Mouse (Mus musculus): Measurements from ENCODE around the gene Stau1. TPM values are rescaled to one million over a fixed set of nuclear protein-coding genes. Genes with fewer than 3 reads are reported as not detected.

The Stau1 gene
- polyA plus RNA-seq, 1 experiment from 2014 or later = 50.9 TPM

- H3K27me3 ChIP-seq = no peaks in the 10 kb centered on the region
- H3K9ac ChIP-seq = no peak overlapping the region
- H3K4me3 ChIP-seq = no peak overlapping the region
- WGBS = 67% methylated on average over 14 of the region's 14 CpGs
- H3K4me1 ChIP-seq (replicated peaks) = peaks cover 7% of the 10 kb centered on the region
- H3K4me2 ChIP-seq = no peak overlapping the region
- no peaks in the 10 kb centered on the region for H3K9me3 ChIP-seq (replicated peaks)
- H3K36me3 ChIP-seq = peaks cover 73% of the 10 kb centered on the region
- H3K27ac ChIP-seq = no peak overlapping the region
- 0 out of 2 replicates have a peak, but pooled peaks have one; percentile 17 for ATAC-seq (replicated peaks; ENCODE audit: insufficient number of reproducible peaks, insufficient read depth, low FRiP score, low read depth)
These were observed 45.0 kb downstream of the Stau1 start for GRCm38 (mm10) chr2:166950853-166951648.

- no peak overlapping the region for H3K4me3 ChIP-seq
- H3K4me2 ChIP-seq = no peak overlapping the region
- no peak overlapping the region for H3K9ac ChIP-seq
- peaks cover 83% of the 10 kb centered on the region for H3K36me3 ChIP-seq
- 88% methylated on average over 10 of the region's 10 CpGs for WGBS
- no peak for ATAC-seq (replicated peaks; ENCODE audit: insufficient number of reproducible peaks, insufficient read depth, low FRiP score, low read depth)
- H3K4me1 ChIP-seq (replicated peaks) = peaks cover 7% of the 10 kb centered on the region
- no peak overlapping the region for H3K27ac ChIP-seq
- H3K27me3 ChIP-seq = no peaks in the 10 kb centered on the region
- H3K9me3 ChIP-seq (replicated peaks) = no peaks in the 10 kb centered on the region
These were observed 47.2 kb downstream of the Stau1 start for GRCm38 (mm10) chr2:166948936-166949335.

- no peak overlapping the region for H3K9ac ChIP-seq
- no peaks in the 10 kb centered on the region for H3K9me3 ChIP-seq (replicated peaks)
- H3K4me1 ChIP-seq (replicated peaks) = peaks cover 7% of the 10 kb centered on the region
- peaks cover 86% of the 10 kb centered on the region for H3K36me3 ChIP-seq
- no peak overlapping the region for H3K4me3 ChIP-seq
- H3K27ac ChIP-seq = no peak overlapping the region
- no peak overlapping the region for H3K4me2 ChIP-seq
- no peak for ATAC-seq (replicated peaks; ENCODE audit: insufficient number of reproducible peaks, insufficient read depth, low FRiP score, low read depth)
- WGBS = 54% methylated on average over 1 of the region's 1 CpGs
- H3K27me3 ChIP-seq = no peaks in the 10 kb centered on the region
These were observed 47.9 kb downstream of the Stau1 start for GRCm38 (mm10) chr2:166948246-166948645.

GRCm38 (mm10) chr2:166945456-166945855 lies 50.6 kb downstream of the Stau1 start:
- 52% methylated on average over 4 of the region's 4 CpGs for WGBS
- Histone ChIP-seq H3K9me3 (replicated peaks) (no peaks in the 10 kb centered on the region), H3K9ac (no peak overlapping the region), H3K27ac (no peak overlapping the region), H3K4me1 (replicated peaks) (no peaks in the 10 kb centered on the region), H3K36me3 (peaks cover 90% of the 10 kb centered on the region), H3K4me2 (no peak overlapping the region), H3K27me3 (no peaks in the 10 kb centered on the region), H3K4me3 (no peak overlapping the region)
- 0 out of 2 replicates have a peak, but pooled peaks have one; percentile 10 for ATAC-seq (replicated peaks; ENCODE audit: insufficient number of reproducible peaks, insufficient read depth, low FRiP score, low read depth)

GRCm38 (mm10) chr2:166944346-166944745 lies 51.8 kb downstream of the Stau1 start:
- Histone ChIP-seq H3K4me2 (no peak overlapping the region), H3K27ac (no peak overlapping the region), H3K4me3 (no peak overlapping the region), H3K4me1 (replicated peaks) (no peaks in the 10 kb centered on the region), H3K36me3 (peaks cover 86% of the 10 kb centered on the region), H3K9ac (no peak overlapping the region), H3K9me3 (replicated peaks) (no peaks in the 10 kb centered on the region), H3K27me3 (no peaks in the 10 kb centered on the region)
- 82% methylated on average over 1 of the region's 1 CpGs for WGBS
- no peak for ATAC-seq (replicated peaks; ENCODE audit: insufficient number of reproducible peaks, insufficient read depth, low FRiP score, low read depth)

GRCm38 (mm10) chr2:166943146-166943545 lies 53.0 kb downstream of the Stau1 start:
- Histone ChIP-seq H3K4me1 (replicated peaks) (no peaks in the 10 kb centered on the region), H3K27ac (no peak overlapping the region), H3K9me3 (replicated peaks) (no peaks in the 10 kb centered on the region), H3K36me3 (peaks cover 78% of the 10 kb centered on the region), H3K4me2 (no peak overlapping the region), H3K27me3 (no peaks in the 10 kb centered on the region), H3K4me3 (no peak overlapping the region), H3K9ac (no peak overlapping the region)
- ATAC-seq (replicated peaks; ENCODE audit: insufficient number of reproducible peaks, insufficient read depth, low FRiP score, low read depth) = no peak
- 82% methylated on average over 2 of the region's 2 CpGs for WGBS

- WGBS = 82% methylated on average over 2 of the region's 2 CpGs
- H3K27me3 ChIP-seq = no peaks in the 10 kb centered on the region
- H3K9ac ChIP-seq = no peak overlapping the region
- peaks cover 67% of the 10 kb centered on the region for H3K36me3 ChIP-seq
- no peaks in the 10 kb centered on the region for H3K4me1 ChIP-seq (replicated peaks)
- no peak overlapping the region for H3K4me2 ChIP-seq
- no peak overlapping the region for H3K27ac ChIP-seq
- no peak overlapping the region for H3K4me3 ChIP-seq
- ATAC-seq (replicated peaks; ENCODE audit: insufficient number of reproducible peaks, insufficient read depth, low FRiP score, low read depth) = no peak
- no peaks in the 10 kb centered on the region for H3K9me3 ChIP-seq (replicated peaks)
These were observed 59.9 kb downstream of the Stau1 start for GRCm38 (mm10) chr2:166936166-166936565.

GRCm38 (mm10) chr2:166935582-166935981 lies 60.5 kb downstream of the Stau1 start:
- ATAC-seq (replicated peaks; ENCODE audit: insufficient number of reproducible peaks, insufficient read depth, low FRiP score, low read depth) = no peak
- Histone ChIP-seq H3K27ac (no peak overlapping the region), H3K36me3 (peaks cover 67% of the 10 kb centered on the region), H3K27me3 (no peaks in the 10 kb centered on the region), H3K4me3 (no peak overlapping the region), H3K4me1 (replicated peaks) (no peaks in the 10 kb centered on the region), H3K9me3 (replicated peaks) (no peaks in the 10 kb centered on the region), H3K4me2 (no peak overlapping the region), H3K9ac (no peak overlapping the region)
- 89% methylated on average over 7 of the region's 7 CpGs for WGBS

GRCm38 (mm10) chr2:166934416-166934815 lies 61.7 kb downstream of the Stau1 start:
- Histone ChIP-seq H3K9me3 (replicated peaks) (no peaks in the 10 kb centered on the region), H3K9ac (no peak overlapping the region), H3K4me2 (no peak overlapping the region), H3K27me3 (no peaks in the 10 kb centered on the region), H3K36me3 (peaks cover 67% of the 10 kb centered on the region), H3K27ac (no peak overlapping the region), H3K4me1 (replicated peaks) (no peaks in the 10 kb centered on the region), H3K4me3 (no peak overlapping the region)
- no peak for ATAC-seq (replicated peaks; ENCODE audit: insufficient number of reproducible peaks, insufficient read depth, low FRiP score, low read depth)
- 84% methylated on average over 5 of the region's 5 CpGs for WGBS

- peaks cover 68% of the 10 kb centered on the region for H3K36me3 ChIP-seq
- no peaks in the 10 kb centered on the region for H3K9me3 ChIP-seq (replicated peaks)
- no peak overlapping the region for H3K9ac ChIP-seq
- no peak overlapping the region for H3K4me2 ChIP-seq
- no peak overlapping the region for H3K27ac ChIP-seq
- H3K4me3 ChIP-seq = no peak overlapping the region
- no peak for ATAC-seq (replicated peaks; ENCODE audit: insufficient number of reproducible peaks, insufficient read depth, low FRiP score, low read depth)
- no peaks in the 10 kb centered on the region for H3K4me1 ChIP-seq (replicated peaks)
- 86% methylated on average over 6 of the region's 6 CpGs for WGBS
- no peaks in the 10 kb centered on the region for H3K27me3 ChIP-seq
These were observed 62.2 kb downstream of the Stau1 start for GRCm38 (mm10) chr2:166933943-166934342.

- Histone ChIP-seq H3K36me3 (peaks cover 80% of the 10 kb centered on the region), H3K27me3 (no peaks in the 10 kb centered on the region), H3K9me3 (replicated peaks) (no peaks in the 10 kb centered on the region), H3K4me3 (no peak overlapping the region), H3K9ac (no peak overlapping the region), H3K4me1 (replicated peaks) (no peaks in the 10 kb centered on the region), H3K27ac (no peak overlapping the region), H3K4me2 (no peak overlapping the region)
- 86% methylated on average over 2 of the region's 2 CpGs for WGBS
- ATAC-seq (replicated peaks; ENCODE audit: insufficient number of reproducible peaks, insufficient read depth, low FRiP score, low read depth) = no peak
These were observed 72.1 kb downstream of the Stau1 start for GRCm38 (mm10) chr2:166923971-166924370.

GRCm38 (mm10) chr2:166910536-166910935 lies 85.6 kb downstream of the Stau1 start:
- Histone ChIP-seq H3K36me3 (no peaks in the 10 kb centered on the region), H3K27ac (no peak overlapping the region), H3K27me3 (no peaks in the 10 kb centered on the region), H3K9me3 (replicated peaks) (no peaks in the 10 kb centered on the region), H3K4me3 (no peak overlapping the region), H3K9ac (no peak overlapping the region), H3K4me2 (no peak overlapping the region), H3K4me1 (replicated peaks) (peaks cover 17% of the 10 kb centered on the region)
- WGBS = 88% methylated on average over 8 of the region's 8 CpGs
- no peak for ATAC-seq (replicated peaks; ENCODE audit: insufficient number of reproducible peaks, insufficient read depth, low FRiP score, low read depth)
